Mouse (Mus musculus): ENCODE results near the gene Ssu2.

DNA sequence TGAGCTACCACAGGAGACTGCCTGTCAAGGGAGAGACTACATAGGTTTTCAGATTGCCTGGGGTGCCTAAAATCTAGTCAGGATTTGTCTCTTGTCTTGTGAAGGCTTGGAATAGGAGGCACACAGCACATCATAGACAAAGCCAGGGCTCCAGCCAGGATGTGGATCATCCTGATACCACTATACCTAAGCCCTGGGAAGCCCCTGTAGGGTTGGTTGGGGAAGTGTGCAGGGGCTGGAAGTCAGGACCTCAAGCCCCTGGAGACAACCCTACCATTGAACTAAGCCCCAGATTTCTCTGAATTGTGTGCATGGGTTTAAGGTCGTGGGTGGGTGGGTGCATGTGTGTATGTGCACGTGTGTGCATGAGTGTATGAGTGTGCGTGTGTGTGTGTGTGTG lies 562 bp upstream of the Ssu2 start:
- no peak for TF ChIP-seq EP300 (IDR thresholded peaks at IDR 0.05; ENCODE audit: insufficient read depth, low read depth, low read length)
- no peak for TF ChIP-seq CTCF (IDR thresholded peaks at IDR 0.05)
